Mouse (Mus musculus) forebrain, postnatal 0 days (tissue): ENCODE measurements around the gene Serhl. TPM values are rescaled to one million over a fixed set of nuclear protein-coding genes. Genes with fewer than 3 reads are reported as not detected.
A peak's percentile ranks its signal among the peaks of the same experiment; 100 is the strongest.

ENCODE experiments used
- ATAC-seq: fragments of 200-750 bp; cut with Nextera tagmentation; 2 replicates; pipeline ENCODE4 v1.8.0; 2017; ENCODE audit warnings: mild to moderate bottlenecking, moderate library complexity
- DNase-seq: peaks from one replicate; pipeline ENCODE4 v3.0.0-alpha.2; 2015
- H3K27ac ChIP-seq: fragments of 300-500 bp; sonication (generic); 2 replicates; pipeline ENCODE4 v1.5.1; 2014; ENCODE audit warnings: low read depth, mild to moderate bottlenecking, antibody characterized with exemption, low read length, moderate library complexity, mixed read lengths
- H3K27me3 ChIP-seq: fragments of 300-500 bp; sonication (generic); 2 replicates; pipeline ENCODE4 v1.6.1; 2014; ENCODE audit warnings: mild to moderate bottlenecking, low read length, mixed read lengths; ENCODE audit not compliant: insufficient read depth
- H3K36me3 ChIP-seq: fragments of 300-500 bp; sonication (generic); 2 replicates; pipeline ENCODE4 v1.6.1; 2014; ENCODE audit warnings: mild to moderate bottlenecking, moderate library complexity; ENCODE audit not compliant: insufficient read depth
- H3K4me1 ChIP-seq: fragments of 300-500 bp; sonication (generic); 2 replicates; pipeline ENCODE4 v1.6.1; 2014; ENCODE audit warnings: antibody characterized with exemption; ENCODE audit not compliant: insufficient read depth
- H3K4me2 ChIP-seq: fragments of 300-500 bp; sonication (generic); 2 replicates; pipeline ENCODE4 v1.6.1; 2014; ENCODE audit warnings: low read depth, mild to moderate bottlenecking, moderate library complexity
- H3K4me3 ChIP-seq: fragments of 300-500 bp; sonication (generic); 2 replicates; pipeline ENCODE4 v1.5.1; 2014; ENCODE audit warnings: low read depth, low read length, mixed read lengths
- H3K9ac ChIP-seq: fragments of 300-500 bp; sonication (generic); 2 replicates; pipeline ENCODE4 v1.6.1; 2014; ENCODE audit warnings: mild to moderate bottlenecking
- H3K9me3 ChIP-seq: fragments of 300-500 bp; sonication (generic); 2 replicates; pipeline ENCODE4 v1.6.1; 2016; ENCODE audit warnings: low read length
- CTCF ChIP-seq: sonication (generic); IDR thresholded peaks from 2 replicates; pipeline ENCODE4 v1.5.1; 2016; ENCODE audit warnings: antibody characterized with exemption, control low read depth, low read depth
- WGBS: fragments of 180-500 bp; shearing (Covaris S2); extraction: QIAGEN DNeasy Blood & Tissue Kit; methylation state at CpG from one replicate; pipeline ENCODE4 v1.1.7; 2014; 5-methylcytosine and 5-hydroxymethylcytosine counted together
- polyA plus RNA-seq: library from polyadenylated mRNA; unstranded; fragments of >200 nt; fragmentation: Nextera tagmentation; extraction: Ambion mirVana; gene quantifications from 2 replicates; pipeline ENCODE4 v1.2.1, GENCODE M21; 2015
- total RNA-seq: library from RNA; depleted of rRNA; stranded (reverse); fragments of >200 nt; gene quantifications from 2 replicates; pipeline ENCODE4 v1.2.3, GENCODE M21; 2014

The Serhl gene
- total and polyA plus RNA-seq, 2 experiments from 2014 or later: 11.9 to 39.1 TPM

DNA sequence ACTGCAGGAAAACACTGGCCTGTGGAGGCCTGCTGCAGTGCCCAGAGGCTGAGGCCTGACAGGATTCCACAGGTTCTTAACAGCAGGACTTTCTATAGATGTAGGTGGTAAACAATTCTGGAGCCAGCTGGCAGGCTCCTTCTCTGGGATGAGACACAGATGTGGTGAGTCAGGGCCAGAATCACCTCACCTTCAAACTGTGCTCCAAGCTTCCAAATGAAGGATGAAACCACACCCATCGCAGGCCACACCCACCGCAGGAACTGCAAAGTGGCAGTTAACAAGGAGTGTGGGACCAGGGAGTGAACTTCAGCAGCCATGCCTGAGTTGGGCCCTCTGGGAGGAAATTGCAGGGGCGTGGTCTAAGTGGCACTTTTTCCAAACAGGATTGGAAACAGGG lies 1.6 kb downstream of the Serhl start:
- Histone ChIP-seq H3K36me3 (no peaks in the 10 kb centered on the region), H3K9me3 (no peaks in the 10 kb centered on the region), H3K27me3 (no peaks in the 10 kb centered on the region), H3K4me2 (no peak overlapping the region), H3K4me1 (no peaks in the 10 kb centered on the region; the same call in 1 of the 2 replicates), H3K4me3 (no peak overlapping the region), H3K27ac (no peak overlapping the region), H3K9ac (no peak overlapping the region)
- 56% methylated on average over 3 of the region's 3 CpGs for WGBS
- ATAC-seq: no peak
- no peak for DNase-seq
- TF ChIP-seq CTCF: no peak

DNA sequence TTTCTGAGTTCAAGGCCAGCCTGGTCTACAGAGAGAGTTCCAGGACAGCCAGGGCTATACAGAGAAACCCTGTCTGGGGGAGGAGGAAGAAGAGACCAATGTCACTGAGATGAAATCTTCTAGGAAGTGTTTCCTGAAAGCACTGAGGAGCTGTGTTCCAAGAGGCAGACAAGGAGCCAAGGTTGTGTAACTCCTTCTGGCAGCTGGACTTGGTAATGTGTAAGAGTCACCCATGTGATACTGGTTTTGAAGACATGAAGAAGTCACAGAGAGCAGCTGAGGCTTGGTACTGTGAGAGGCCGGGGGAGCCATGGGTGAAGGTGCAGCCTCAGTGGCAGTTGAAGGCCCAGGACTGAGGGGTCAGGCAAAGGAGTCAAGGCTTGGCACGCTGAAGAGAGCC lies 4.4 kb downstream of the Serhl start:
- no peak for TF ChIP-seq CTCF
- H3K4me3 ChIP-seq: no peak overlapping the region
- no peak overlapping the region for H3K4me2 ChIP-seq
- no peaks in the 10 kb centered on the region for H3K27me3 ChIP-seq
- DNase-seq (no peak), ATAC-seq (no peak)
- no peak overlapping the region for H3K27ac ChIP-seq
- no peaks in the 10 kb centered on the region for H3K9me3 ChIP-seq
- H3K4me1 ChIP-seq: no peaks in the 10 kb centered on the region; the same call in 1 of the 2 replicates
- H3K9ac ChIP-seq: no peak overlapping the region
- no peaks in the 10 kb centered on the region for H3K36me3 ChIP-seq
- 87% methylated on average over 2 of the region's 2 CpGs for WGBS

DNA sequence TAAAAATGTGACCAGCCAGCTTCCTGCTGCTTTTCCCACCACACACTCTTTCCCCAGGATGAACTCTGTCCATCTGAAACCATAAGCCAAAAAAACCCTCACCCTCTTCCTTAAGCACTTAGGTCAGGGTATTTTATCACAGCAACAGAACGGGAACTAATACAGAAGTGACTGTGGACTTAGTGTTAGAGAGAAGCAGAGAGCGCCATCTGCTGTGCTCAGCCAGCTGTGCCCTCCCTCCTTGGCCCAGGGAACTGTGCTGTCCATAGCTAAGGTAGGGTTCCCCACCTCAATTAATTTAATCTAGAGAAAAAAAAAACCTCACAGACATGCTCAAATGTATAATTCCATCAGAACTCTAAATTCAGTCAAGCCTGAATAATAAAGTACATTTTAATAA lies 6.6 kb downstream of the Serhl start:
- Histone ChIP-seq H3K4me2 (no peak overlapping the region), H3K9ac (no peak overlapping the region), H3K4me3 (no peak overlapping the region), H3K27ac (no peak overlapping the region), H3K4me1 (0 out of 2 replicates have a peak, but pooled peaks cover 5% of the 10 kb centered on the region), H3K36me3 (no peaks in the 10 kb centered on the region), H3K27me3 (no peaks in the 10 kb centered on the region), H3K9me3 (no peaks in the 10 kb centered on the region)
- peak; percentile 47 for TF ChIP-seq CTCF
- ATAC-seq (no peak), DNase-seq (no peak)
- WGBS: 38% methylated on average over 2 of the region's 2 CpGs

DNA sequence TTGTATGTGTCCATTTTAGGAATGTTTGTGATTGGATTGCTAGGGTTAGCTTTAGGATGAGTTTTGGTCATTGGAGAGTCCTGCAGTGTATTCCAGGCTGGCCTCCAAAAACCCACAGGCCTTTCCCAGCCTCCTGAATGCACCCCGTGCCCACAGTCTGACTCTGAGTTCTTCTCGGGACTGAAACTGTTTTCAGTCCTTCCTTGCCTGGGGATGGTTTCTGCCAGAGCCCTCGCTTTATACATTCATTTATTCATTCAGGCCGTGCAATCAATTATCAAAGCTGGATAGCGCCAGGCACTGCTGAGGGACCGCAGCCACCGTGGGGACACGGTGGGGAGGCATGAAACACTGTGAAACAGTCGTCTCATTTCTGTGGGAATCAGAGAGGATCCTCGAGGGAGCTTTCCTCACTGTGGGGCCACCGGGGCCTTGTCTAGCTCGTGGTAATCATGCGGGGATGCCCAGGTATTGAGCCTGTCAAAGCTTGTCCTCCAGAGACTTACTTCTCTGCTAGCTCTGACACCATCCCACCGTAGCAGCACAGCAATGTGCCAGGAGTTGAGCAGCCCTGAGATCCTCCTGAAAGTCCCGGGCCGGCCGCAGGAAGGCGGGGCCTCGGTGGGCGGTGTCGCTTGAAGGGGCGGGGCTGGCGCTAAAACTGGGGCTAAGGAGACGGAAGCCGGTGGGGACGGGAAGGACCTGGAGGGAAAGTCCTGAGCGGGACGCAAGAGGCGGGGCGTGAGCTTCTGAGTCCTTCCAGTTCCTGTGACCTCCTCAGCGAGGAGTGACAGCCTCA lies 10.4 kb downstream of the Serhl start:
- peak overlapping the region; percentile 22 for H3K4me3 ChIP-seq
- TF ChIP-seq CTCF: no peak
- peak; percentile 64 for ATAC-seq
- DNase-seq: peak; percentile 46
- no peak overlapping the region for H3K27ac ChIP-seq
- H3K36me3 ChIP-seq: no peaks in the 10 kb centered on the region
- H3K9ac ChIP-seq: peak overlapping the region; percentile 23
- H3K4me2 ChIP-seq: peak overlapping the region; percentile 51
- H3K27me3 ChIP-seq: no peaks in the 10 kb centered on the region
- H3K4me1 ChIP-seq: 0 out of 2 replicates have a peak, but pooled peaks cover 5% of the 10 kb centered on the region
- H3K9me3 ChIP-seq: no peaks in the 10 kb centered on the region
- 1% methylated on average over 31 of the region's 31 CpGs for WGBS

DNA sequence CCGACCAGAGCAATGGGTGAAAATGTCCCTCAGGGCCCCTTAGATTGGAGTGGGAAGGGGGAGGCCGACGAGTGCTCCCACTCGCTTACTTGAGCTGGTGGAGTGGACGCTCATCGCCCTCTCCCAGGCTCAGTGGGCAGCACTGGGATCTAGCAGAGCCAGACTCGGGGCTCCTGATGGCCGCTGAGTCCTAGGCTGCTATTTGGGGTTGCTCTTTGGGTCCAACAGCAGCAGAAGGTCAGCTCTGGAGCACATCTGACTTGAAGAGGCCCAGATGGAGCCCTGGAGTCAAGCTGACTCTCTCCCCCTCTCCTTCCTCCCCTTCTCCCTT lies 11.0 kb downstream of the Serhl start:
- H3K36me3 ChIP-seq: no peaks in the 10 kb centered on the region
- no peak for TF ChIP-seq CTCF
- ATAC-seq (no peak), DNase-seq (no peak)
- 0 out of 2 replicates have a peak, but pooled peaks cover 5% of the 10 kb centered on the region for H3K4me1 ChIP-seq
- H3K9ac ChIP-seq: peak overlapping the region; percentile 23
- no peaks in the 10 kb centered on the region for H3K9me3 ChIP-seq
- WGBS: 2% methylated on average over 8 of the region's 8 CpGs
- no peak overlapping the region for H3K27ac ChIP-seq
- no peaks in the 10 kb centered on the region for H3K27me3 ChIP-seq
- H3K4me3 ChIP-seq: peak overlapping the region; percentile 22
- H3K4me2 ChIP-seq: peak overlapping the region; percentile 51

DNA sequence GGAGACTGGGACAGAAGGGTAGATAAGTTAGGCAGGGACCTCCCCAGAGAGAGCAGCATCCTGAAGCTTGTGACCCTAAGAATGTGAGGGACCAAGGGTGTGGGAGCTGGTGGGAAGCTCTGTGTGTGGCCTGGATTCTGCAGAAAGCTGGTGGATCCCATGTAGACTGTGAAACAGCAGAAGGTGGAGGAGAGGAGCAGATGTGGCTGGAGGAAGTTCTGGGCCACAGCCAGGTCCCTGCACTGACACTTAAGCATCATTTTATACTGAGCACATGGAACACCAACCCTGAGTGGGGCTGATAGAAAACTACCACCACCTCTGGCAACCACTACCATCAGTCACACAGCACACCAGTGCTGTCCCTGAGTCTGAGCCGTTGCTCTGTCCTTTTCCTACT lies 13.8 kb downstream of the Serhl start:
- DNase-seq (no peak), ATAC-seq (no peak)
- H3K4me2 ChIP-seq: no peak overlapping the region
- no peaks in the 10 kb centered on the region for H3K27me3 ChIP-seq
- no peaks in the 10 kb centered on the region for H3K36me3 ChIP-seq
- H3K9ac ChIP-seq: no peak overlapping the region
- 30% methylated on average over 1 of the region's 1 CpGs for WGBS
- H3K4me1 ChIP-seq: 0 out of 2 replicates have a peak, but pooled peaks cover 5% of the 10 kb centered on the region
- H3K27ac ChIP-seq: no peak overlapping the region
- H3K9me3 ChIP-seq: no peaks in the 10 kb centered on the region
- TF ChIP-seq CTCF: no peak
- no peak overlapping the region for H3K4me3 ChIP-seq

DNA sequence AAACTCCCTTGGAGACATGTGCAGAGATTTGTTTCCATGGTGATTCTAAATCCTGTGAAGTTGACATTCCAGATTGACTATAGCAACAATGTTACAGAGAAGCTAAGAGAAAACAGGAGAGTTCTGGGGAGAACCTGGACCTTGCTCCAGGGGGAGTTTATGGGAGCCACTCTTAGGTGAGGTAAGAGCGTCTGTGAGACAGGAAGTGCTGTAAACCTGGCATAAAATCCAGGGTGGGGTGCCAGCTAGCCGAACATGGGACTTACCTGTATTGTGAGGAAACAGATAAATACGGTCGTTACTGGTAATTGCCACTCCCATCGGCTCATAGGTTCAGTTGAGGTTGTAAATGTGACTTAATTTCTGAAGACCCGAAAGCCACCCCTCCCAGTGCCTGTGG lies 17.1 kb downstream of the Serhl start:
- no peaks in the 10 kb centered on the region for H3K27me3 ChIP-seq
- H3K36me3 ChIP-seq: no peaks in the 10 kb centered on the region
- DNase-seq: no peak
- no peak overlapping the region for H3K4me3 ChIP-seq
- no peak overlapping the region for H3K27ac ChIP-seq
- ATAC-seq: no peak
- H3K9me3 ChIP-seq: no peaks in the 10 kb centered on the region
- no peaks in the 10 kb centered on the region for H3K4me1 ChIP-seq
- WGBS: 76% methylated on average over 6 of the region's 6 CpGs
- no peak for TF ChIP-seq CTCF
- no peak overlapping the region for H3K4me2 ChIP-seq
- H3K9ac ChIP-seq: no peak overlapping the region
